Mouse (Mus musculus) neural tube, embryonic 12.5 days (tissue): ENCODE results near the gene Maea. TPM values are rescaled to one million over a fixed set of nuclear protein-coding genes. Genes with fewer than 3 reads are reported as not detected.
"Not testable (repeated sequence)": the region's sequence is repeated elsewhere in the genome, so short reads cannot be mapped to it uniquely, and the experiment has no call there.

ENCODE experiments used
- ATAC-seq: fragments of 200-750 bp; cut with Nextera tagmentation; 2 replicates; pipeline ENCODE4 v1.8.0; 2017; ENCODE audit warnings: low read depth, mild to moderate bottlenecking, moderate TSS enrichment, moderate library complexity; ENCODE audit not compliant: low FRiP score
- H3K27ac ChIP-seq: fragments of 300-500 bp; sonication (generic); 2 replicates; pipeline ENCODE4 v1.5.1; 2016
- H3K27me3 ChIP-seq: fragments of 300-500 bp; sonication (generic); replicated peaks from 2 replicates; pipeline ENCODE4 v1.6.1; 2016; ENCODE audit warnings: mild to moderate bottlenecking
- H3K36me3 ChIP-seq: fragments of 300-500 bp; sonication (generic); 2 replicates; pipeline ENCODE4 v1.6.1; 2016; ENCODE audit warnings: mild to moderate bottlenecking
- H3K4me1 ChIP-seq: fragments of 300-500 bp; sonication (generic); 2 replicates; pipeline ENCODE4 v1.6.1; 2016
- H3K4me2 ChIP-seq: fragments of 300-500 bp; sonication (generic); replicated peaks from 2 replicates; pipeline ENCODE4 v1.6.1; 2016; ENCODE audit warnings: mild to moderate bottlenecking
- H3K4me3 ChIP-seq: fragments of 300-500 bp; sonication (generic); 2 replicates; pipeline ENCODE4 v1.5.1; 2016
- H3K9ac ChIP-seq: fragments of 300-500 bp; sonication (generic); 2 replicates; pipeline ENCODE4 v1.6.1; 2016; ENCODE audit warnings: mild to moderate bottlenecking
- H3K9me3 ChIP-seq: fragments of 300-500 bp; sonication (generic); 2 replicates; pipeline ENCODE4 v1.6.1; 2016; ENCODE audit warnings: mild to moderate bottlenecking
- WGBS: fragments of 180-500 bp; shearing (Covaris S2); methylation state at CpG from one replicate; pipeline ENCODE4 v1.1.7; 2016; 5-methylcytosine and 5-hydroxymethylcytosine counted together
- polyA plus RNA-seq: library from polyadenylated mRNA; unstranded; fragments of >200 nt; fragmentation: Nextera tagmentation; extraction: Ambion mirVana; gene quantifications from 2 replicates; pipeline ENCODE4 v1.2.1, GENCODE M21; 2016

Gene Maea
- polyA plus RNA-seq, 1 experiment from 2014 or later = 125 TPM

- not testable (repeated sequence) for ATAC-seq, H3K27me3 ChIP-seq, H3K4me2 ChIP-seq, H3K9ac ChIP-seq, H3K4me3 ChIP-seq, H3K4me1 ChIP-seq, H3K27ac ChIP-seq, H3K9me3 ChIP-seq
- 74% methylated on average over 3 of the region's 3 CpGs for WGBS
- peaks cover 14% of the 10 kb centered on the region for H3K36me3 ChIP-seq
These were observed 6.9 kb downstream of the Maea start for GRCm38 (mm10) chr5:33342248-33342647.

GRCm38 (mm10) chr5:33342821-33343220, 7.5 kb downstream of the Maea start:
- Histone ChIP-seq H3K27ac (no peak overlapping the region), H3K27me3 (no peaks in the 10 kb centered on the region), H3K36me3 (peaks cover 14% of the 10 kb centered on the region), H3K4me1 (no peaks in the 10 kb centered on the region; the same call in 1 of the 2 replicates), H3K9me3 (no peaks in the 10 kb centered on the region), H3K9ac (no peak overlapping the region), H3K4me3 (no peak overlapping the region), H3K4me2 (no peak overlapping the region)
- no peak for ATAC-seq

GRCm38 (mm10) chr5:33343571-33343970, 8.3 kb downstream of the Maea start:
- H3K9me3 ChIP-seq = no peaks in the 10 kb centered on the region
- H3K36me3 ChIP-seq = peaks cover 10% of the 10 kb centered on the region
- no peaks in the 10 kb centered on the region; the same call in 1 of the 2 replicates for H3K4me1 ChIP-seq
- no peak overlapping the region for H3K9ac ChIP-seq
- H3K27me3 ChIP-seq = no peaks in the 10 kb centered on the region
- no peak overlapping the region for H3K4me2 ChIP-seq
- no peak overlapping the region for H3K4me3 ChIP-seq
- no peak for ATAC-seq
- H3K27ac ChIP-seq = no peak overlapping the region

GRCm38 (mm10) chr5:33344070-33344469, 8.8 kb downstream of the Maea start:
- Histone ChIP-seq H3K4me3 (no peak overlapping the region), H3K9ac (no peak overlapping the region), H3K4me2 (no peak overlapping the region), H3K27ac (no peak overlapping the region), H3K9me3 (no peaks in the 10 kb centered on the region), H3K36me3 (peaks cover 6% of the 10 kb centered on the region), H3K27me3 (no peaks in the 10 kb centered on the region), H3K4me1 (no peaks in the 10 kb centered on the region; the same call in 1 of the 2 replicates)
- 94% methylated on average over 3 of the region's 3 CpGs for WGBS
- ATAC-seq = no peak

- no peak overlapping the region for H3K27ac ChIP-seq
- ATAC-seq = no peak
- peaks cover 5% of the 10 kb centered on the region for H3K36me3 ChIP-seq
- no peaks in the 10 kb centered on the region for H3K9me3 ChIP-seq
- no peak overlapping the region for H3K4me3 ChIP-seq
- no peak overlapping the region for H3K9ac ChIP-seq
- no peak overlapping the region for H3K4me2 ChIP-seq
- 76% methylated on average over 3 of the region's 3 CpGs for WGBS
- no peaks in the 10 kb centered on the region; the same call in 1 of the 2 replicates for H3K4me1 ChIP-seq
- no peaks in the 10 kb centered on the region for H3K27me3 ChIP-seq
These were observed 12.3 kb downstream of the Maea start for GRCm38 (mm10) chr5:33347620-33348019.

DNA sequence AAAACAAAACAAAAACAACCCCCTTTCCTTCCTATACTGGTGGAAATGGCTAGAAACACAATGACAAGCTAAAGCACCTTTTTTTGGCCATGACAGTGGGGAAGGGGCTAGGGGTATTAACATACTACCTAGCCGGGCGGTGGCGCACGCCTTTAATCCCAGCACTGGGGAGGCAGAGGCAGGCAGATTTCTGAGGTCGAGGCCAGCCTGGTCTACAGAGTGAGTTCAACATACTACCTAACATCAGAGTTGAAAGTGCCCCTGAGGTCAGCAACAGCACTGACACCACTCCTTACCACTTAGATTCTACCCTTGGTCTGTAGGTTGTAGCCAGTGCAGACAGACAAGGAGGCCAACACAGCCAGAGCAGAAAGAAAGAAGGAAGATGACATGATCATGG, 13.9 kb downstream of the Maea start:
- H3K4me2 ChIP-seq = no peak overlapping the region
- H3K4me1 ChIP-seq = no peaks in the 10 kb centered on the region; the same call in 1 of the 2 replicates
- peaks cover 5% of the 10 kb centered on the region for H3K36me3 ChIP-seq
- H3K9me3 ChIP-seq = no peaks in the 10 kb centered on the region
- H3K27me3 ChIP-seq = no peaks in the 10 kb centered on the region
- 95% methylated on average over 5 of the region's 5 CpGs for WGBS
- H3K9ac ChIP-seq = no peak overlapping the region
- H3K27ac ChIP-seq = no peak overlapping the region
- H3K4me3 ChIP-seq = no peak overlapping the region
- ATAC-seq = no peak

DNA sequence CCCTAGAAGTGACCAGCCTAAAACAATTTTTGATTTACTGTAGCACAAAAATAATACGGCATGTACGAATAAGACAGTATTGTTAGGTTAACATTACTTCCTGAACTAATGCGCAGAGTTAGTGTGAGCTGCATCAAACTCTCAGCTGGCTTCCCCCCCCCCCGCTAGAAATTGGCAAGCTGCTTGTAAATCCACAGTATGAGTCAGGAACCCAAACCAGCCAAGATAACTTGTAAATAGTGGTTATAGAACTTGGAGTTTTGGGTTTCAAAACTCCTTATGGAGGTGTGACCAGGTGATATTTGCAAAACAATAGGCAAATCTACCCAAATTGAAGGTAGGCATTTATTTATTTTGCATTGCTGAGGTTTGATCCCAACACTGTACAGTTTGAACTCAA, 14.4 kb downstream of the Maea start:
- no peak for ATAC-seq
- Histone ChIP-seq H3K4me3 (no peak overlapping the region), H3K36me3 (peaks cover 3% of the 10 kb centered on the region), H3K4me2 (no peak overlapping the region), H3K27me3 (no peaks in the 10 kb centered on the region), H3K9ac (no peak overlapping the region), H3K4me1 (no peaks in the 10 kb centered on the region; the same call in 1 of the 2 replicates), H3K27ac (no peak overlapping the region), H3K9me3 (no peaks in the 10 kb centered on the region)
- WGBS = 77% methylated on average over 4 of the region's 4 CpGs

DNA sequence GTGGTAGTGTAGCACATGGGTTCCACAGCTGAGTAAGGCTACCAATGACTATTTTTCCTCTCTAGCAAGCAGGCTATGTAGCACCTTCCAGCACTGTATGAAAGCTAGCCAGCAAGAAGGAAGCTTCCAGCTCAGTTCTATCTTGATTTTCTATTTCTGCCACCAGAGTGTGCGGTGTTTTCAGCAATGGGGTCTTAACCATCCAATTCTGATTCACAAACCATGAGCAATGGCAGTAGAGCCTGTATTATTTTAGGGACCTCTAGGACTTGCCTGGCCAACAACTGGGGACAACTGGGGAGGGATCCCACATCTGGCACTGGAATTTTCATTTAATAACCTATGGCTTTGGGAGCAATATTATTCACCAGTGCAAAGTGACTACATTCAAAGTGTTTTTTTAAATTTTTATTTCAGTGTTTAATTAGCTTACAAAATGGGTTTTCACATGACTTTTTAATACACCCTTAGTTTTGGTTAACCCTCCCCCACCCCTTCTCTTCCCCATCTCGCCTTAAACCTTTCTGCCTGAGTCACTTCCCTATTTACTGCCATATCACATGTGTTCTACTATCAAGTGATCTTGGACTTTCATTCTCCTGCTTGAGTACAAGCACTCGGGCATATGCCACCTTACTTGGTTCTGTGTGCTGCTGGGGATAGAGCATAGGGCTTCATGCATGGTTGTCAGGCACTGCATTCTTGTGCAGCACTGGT, 16.4 kb downstream of the Maea start:
- 91% methylated on average over 3 of the region's 3 CpGs for WGBS
- no peaks in the 10 kb centered on the region for H3K27me3 ChIP-seq
- no peak overlapping the region for H3K27ac ChIP-seq
- H3K4me3 ChIP-seq = no peak overlapping the region
- H3K4me1 ChIP-seq = no peaks in the 10 kb centered on the region; the same call in 1 of the 2 replicates
- H3K36me3 ChIP-seq = no peaks in the 10 kb centered on the region
- no peak for ATAC-seq
- H3K9me3 ChIP-seq = no peaks in the 10 kb centered on the region
- no peak overlapping the region for H3K9ac ChIP-seq
- H3K4me2 ChIP-seq = no peak overlapping the region

DNA sequence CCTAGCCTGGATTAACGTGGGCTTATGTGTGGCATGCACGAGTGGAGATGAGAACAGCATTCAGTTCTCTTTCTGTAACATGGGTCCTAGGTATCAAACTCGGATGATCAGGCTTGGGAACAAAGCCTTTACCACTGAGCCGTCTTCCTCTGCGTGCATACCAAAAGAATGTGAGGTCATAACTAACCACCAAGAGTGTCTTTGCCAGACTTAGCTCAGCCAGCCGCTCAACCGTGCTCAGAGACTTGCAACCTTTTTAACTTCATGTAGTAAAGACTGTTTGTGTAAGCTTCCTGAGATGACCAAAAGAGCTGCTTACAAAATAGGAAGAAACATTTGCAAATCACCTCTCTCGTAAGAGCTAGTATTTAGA, 16.9 kb downstream of the Maea start:
- no peak overlapping the region for H3K4me3 ChIP-seq
- H3K36me3 ChIP-seq = no peaks in the 10 kb centered on the region
- H3K9me3 ChIP-seq = no peaks in the 10 kb centered on the region
- H3K4me1 ChIP-seq = no peaks in the 10 kb centered on the region; the same call in 1 of the 2 replicates
- no peaks in the 10 kb centered on the region for H3K27me3 ChIP-seq
- WGBS = 86% methylated on average over 8 of the region's 8 CpGs
- H3K4me2 ChIP-seq = no peak overlapping the region
- no peak overlapping the region for H3K9ac ChIP-seq
- ATAC-seq = no peak
- no peak overlapping the region for H3K27ac ChIP-seq

DNA sequence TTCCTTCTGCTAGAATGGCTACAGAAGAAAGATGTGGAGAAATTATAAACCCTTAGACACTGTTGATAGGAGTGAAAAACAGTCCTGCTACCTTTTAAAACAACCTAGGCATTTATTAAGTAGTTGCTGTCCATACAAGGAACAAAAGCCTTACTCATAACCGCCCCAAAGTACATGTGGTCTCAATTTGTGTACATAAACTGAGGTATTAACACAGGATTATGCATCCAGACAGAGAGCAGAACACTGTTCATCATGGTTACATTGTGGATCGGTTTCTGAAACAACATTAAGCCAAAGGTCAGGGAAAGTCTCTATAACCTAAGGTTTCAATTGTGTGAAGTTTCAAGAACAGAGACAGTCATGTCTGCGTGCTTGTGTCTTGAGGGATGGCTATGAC, 17.7 kb downstream of the Maea start:
- H3K4me1 ChIP-seq = no peaks in the 10 kb centered on the region; the same call in 1 of the 2 replicates
- no peak overlapping the region for H3K4me3 ChIP-seq
- ATAC-seq = no peak
- no peak overlapping the region for H3K27ac ChIP-seq
- H3K9ac ChIP-seq = no peak overlapping the region
- 85% methylated on average over 3 of the region's 3 CpGs for WGBS
- H3K36me3 ChIP-seq = no peaks in the 10 kb centered on the region
- no peaks in the 10 kb centered on the region for H3K27me3 ChIP-seq
- no peak overlapping the region for H3K4me2 ChIP-seq
- no peaks in the 10 kb centered on the region for H3K9me3 ChIP-seq

DNA sequence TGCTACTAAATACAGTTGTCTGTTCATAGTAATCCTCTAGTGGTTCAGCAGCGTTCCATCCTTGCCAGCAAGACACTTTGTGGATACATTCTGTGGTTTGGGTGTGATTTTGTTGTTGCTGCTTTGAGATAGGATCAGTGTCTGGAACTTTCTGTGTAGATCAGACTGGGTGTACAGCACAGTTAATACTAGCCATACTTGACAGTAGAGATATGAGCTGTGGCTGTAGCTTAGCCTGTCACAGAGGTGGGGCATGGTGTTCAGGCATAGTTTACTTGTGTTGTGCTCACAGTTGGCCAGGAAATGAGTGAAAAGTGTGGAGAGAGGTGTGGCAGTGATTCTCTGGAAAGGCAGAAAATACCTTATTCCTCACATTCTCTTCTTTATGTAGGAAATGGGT, 22.2 kb downstream of the Maea start:
- no peaks in the 10 kb centered on the region for H3K4me1 ChIP-seq
- no peak overlapping the region for H3K27ac ChIP-seq
- H3K27me3 ChIP-seq = no peaks in the 10 kb centered on the region
- 94% methylated on average over 1 of the region's 1 CpGs for WGBS
- no peak overlapping the region for H3K9ac ChIP-seq
- no peak overlapping the region for H3K4me3 ChIP-seq
- H3K9me3 ChIP-seq = no peaks in the 10 kb centered on the region
- H3K36me3 ChIP-seq = peaks cover 37% of the 10 kb centered on the region
- no peak for ATAC-seq
- H3K4me2 ChIP-seq = no peak overlapping the region

GRCm38 (mm10) chr5:33358467-33358866, 23.2 kb downstream of the Maea start:
- Histone ChIP-seq H3K27ac (no peak overlapping the region), H3K4me3 (no peak overlapping the region), H3K9ac (no peak overlapping the region), H3K9me3 (no peaks in the 10 kb centered on the region), H3K4me2 (no peak overlapping the region), H3K4me1 (no peaks in the 10 kb centered on the region), H3K36me3 (peaks cover 46% of the 10 kb centered on the region), H3K27me3 (no peaks in the 10 kb centered on the region)
- WGBS = 96% methylated on average over 4 of the region's 4 CpGs
- ATAC-seq = no peak

GRCm38 (mm10) chr5:33363263-33363662, 28.0 kb downstream of the Maea start:
- no peaks in the 10 kb centered on the region for H3K4me1 ChIP-seq
- no peaks in the 10 kb centered on the region for H3K27me3 ChIP-seq
- no peak overlapping the region for H3K4me2 ChIP-seq
- ATAC-seq = no peak
- no peaks in the 10 kb centered on the region for H3K9me3 ChIP-seq
- no peak overlapping the region for H3K4me3 ChIP-seq
- no peak overlapping the region for H3K27ac ChIP-seq
- no peak overlapping the region for H3K9ac ChIP-seq
- WGBS = 98% methylated on average over 5 of the region's 5 CpGs
- H3K36me3 ChIP-seq = peaks cover 92% of the 10 kb centered on the region
